Mouse (Mus musculus): ENCODE measurements around the gene Ankrd44. TPM values are rescaled to one million over a fixed set of nuclear protein-coding genes. Genes with fewer than 3 reads are reported as not detected.

Gene Ankrd44
- polyA plus RNA-seq, 1 experiment from 2014 or later: 23.0 TPM

GRCm38 (mm10) chr1:54837721-54838485 is 88.3 kb downstream of the Ankrd44 start:
- H3K4me1 ChIP-seq: peaks cover 15% of the 10 kb centered on the region
- 83% methylated on average over 17 of the region's 17 CpGs for WGBS
- no peaks in the 10 kb centered on the region for H3K27me3 ChIP-seq
- no peak overlapping the region for H3K4me2 ChIP-seq (replicated peaks)
- H3K36me3 ChIP-seq: no peaks in the 10 kb centered on the region
- H3K4me3 ChIP-seq: no peak overlapping the region
- H3K9me3 ChIP-seq: no peaks in the 10 kb centered on the region
- ATAC-seq (ENCODE audit: low FRiP score, low read depth): no peak
- no peak overlapping the region for H3K27ac ChIP-seq
- no peak overlapping the region for H3K9ac ChIP-seq

- no peak for ATAC-seq (ENCODE audit: low FRiP score, low read depth)
- Histone ChIP-seq H3K27me3 (no peaks in the 10 kb centered on the region), H3K36me3 (no peaks in the 10 kb centered on the region), H3K27ac (no peak overlapping the region), H3K4me3 (no peak overlapping the region), H3K4me2 (replicated peaks) (no peak overlapping the region), H3K9me3 (no peaks in the 10 kb centered on the region), H3K9ac (no peak overlapping the region), H3K4me1 (peaks cover 6% of the 10 kb centered on the region; the same call in 1 of the 2 replicates)
- 84% methylated on average over 6 of the region's 6 CpGs for WGBS
Observed at GRCm38 (mm10) chr1:54835661-54836205, 90.5 kb downstream of the Ankrd44 start.

- H3K4me2 ChIP-seq (replicated peaks): no peak overlapping the region
- peaks cover 16% of the 10 kb centered on the region for H3K4me1 ChIP-seq
- no peak overlapping the region for H3K27ac ChIP-seq
- H3K36me3 ChIP-seq: no peaks in the 10 kb centered on the region
- no peak overlapping the region for H3K9ac ChIP-seq
- H3K27me3 ChIP-seq: no peaks in the 10 kb centered on the region
- no peak overlapping the region for H3K4me3 ChIP-seq
- no peaks in the 10 kb centered on the region for H3K9me3 ChIP-seq
- no peak for ATAC-seq (ENCODE audit: low FRiP score, low read depth)
- WGBS: 90% methylated on average over 6 of the region's 6 CpGs
Observed at GRCm38 (mm10) chr1:54833221-54833620, 93.0 kb downstream of the Ankrd44 start.

DNA sequence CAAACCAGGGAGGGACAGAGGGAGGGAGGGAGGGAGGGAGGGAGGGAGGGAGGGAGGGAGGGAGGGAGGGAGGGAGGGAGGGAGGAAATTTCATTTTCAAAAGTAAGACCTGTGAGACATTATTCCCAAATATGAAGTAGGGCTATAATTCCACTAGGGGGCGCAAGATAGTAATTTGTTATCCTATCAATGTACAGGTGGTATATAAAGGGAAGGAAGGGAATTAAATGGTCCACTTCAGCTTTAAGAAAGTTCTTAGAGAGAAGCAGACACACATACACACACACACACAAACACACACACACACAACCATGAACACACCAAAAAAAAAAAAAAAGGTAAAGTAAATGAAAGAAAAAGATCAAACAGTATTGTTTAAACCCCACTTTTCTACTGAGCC is 93.4 kb downstream of the Ankrd44 start:
- 0 out of 2 replicates have a peak, but pooled peaks have one; percentile 60 for ATAC-seq (ENCODE audit: low FRiP score, low read depth)
- Histone ChIP-seq H3K4me1 (peaks cover 13% of the 10 kb centered on the region), H3K36me3 (no peaks in the 10 kb centered on the region), H3K27ac (no peak overlapping the region), H3K9me3 (no peaks in the 10 kb centered on the region), H3K27me3 (no peaks in the 10 kb centered on the region), H3K4me3 (no peak overlapping the region), H3K4me2 (replicated peaks) (no peak overlapping the region), H3K9ac (no peak overlapping the region)
- WGBS: 4% methylated on average over 1 of the region's 1 CpGs

GRCm38 (mm10) chr1:54830223-54830622 is 96.0 kb downstream of the Ankrd44 start:
- 62% methylated on average over 6 of the region's 6 CpGs for WGBS
- Histone ChIP-seq H3K4me1 (peaks cover 26% of the 10 kb centered on the region), H3K9me3 (no peaks in the 10 kb centered on the region), H3K4me2 (replicated peaks) (no peak overlapping the region), H3K27me3 (no peaks in the 10 kb centered on the region), H3K36me3 (no peaks in the 10 kb centered on the region), H3K9ac (no peak overlapping the region), H3K27ac (peak overlapping the region; percentile 44; the same call in 1 of the 2 replicates), H3K4me3 (no peak overlapping the region)
- ATAC-seq (ENCODE audit: low FRiP score, low read depth): 0 out of 2 replicates have a peak, but pooled peaks have one; percentile 30

- Histone ChIP-seq H3K27ac (no peak overlapping the region), H3K36me3 (no peaks in the 10 kb centered on the region), H3K9me3 (no peaks in the 10 kb centered on the region), H3K4me2 (replicated peaks) (no peak overlapping the region), H3K4me1 (peaks cover 26% of the 10 kb centered on the region), H3K27me3 (no peaks in the 10 kb centered on the region), H3K9ac (no peak overlapping the region), H3K4me3 (no peak overlapping the region)
- no peak for ATAC-seq (ENCODE audit: low FRiP score, low read depth)
- WGBS: 87% methylated on average over 5 of the region's 5 CpGs
Observed at GRCm38 (mm10) chr1:54829681-54830213, 96.4 kb downstream of the Ankrd44 start.

DNA sequence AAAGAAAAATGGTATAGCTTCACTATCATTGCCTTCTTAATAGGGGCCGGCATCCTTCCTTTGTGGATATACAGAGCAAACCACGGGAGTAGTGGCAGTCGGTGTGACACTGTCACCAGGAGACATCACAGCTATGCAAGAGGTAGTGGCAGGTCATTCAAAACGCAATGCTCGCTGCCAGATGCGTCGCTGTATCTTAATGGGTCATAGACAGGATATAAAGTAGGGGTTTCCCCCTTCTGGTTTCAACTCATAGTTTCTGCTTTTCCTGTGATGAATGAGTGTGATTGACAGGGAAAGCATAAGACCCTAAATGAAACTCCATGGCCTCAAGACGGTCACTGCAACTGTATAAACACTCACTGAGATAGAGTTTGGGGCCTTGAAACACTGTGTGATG is 98.4 kb downstream of the Ankrd44 start:
- 85% methylated on average over 8 of the region's 8 CpGs for WGBS

DNA sequence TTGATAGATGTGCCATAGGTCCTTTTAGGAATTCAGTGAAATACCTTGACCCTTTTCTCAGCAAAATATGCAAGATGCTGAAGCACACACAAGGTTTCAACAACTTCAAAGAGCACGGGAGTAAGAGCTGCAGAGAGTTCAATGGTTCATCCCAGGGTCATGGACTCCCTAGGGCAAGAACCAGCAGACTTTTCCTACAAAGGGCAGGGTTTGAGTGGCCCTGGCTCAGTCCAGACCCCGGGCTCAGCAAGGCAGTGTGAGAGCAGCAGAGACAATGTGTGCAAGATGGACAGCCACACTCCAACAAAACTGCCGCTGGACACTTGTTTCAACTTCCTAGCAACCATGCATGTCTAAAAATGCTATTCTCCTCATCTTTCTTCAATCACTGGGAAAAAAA is 98.8 kb downstream of the Ankrd44 start:
- no peaks in the 10 kb centered on the region for H3K9me3 ChIP-seq
- H3K4me2 ChIP-seq (replicated peaks): no peak overlapping the region
- H3K4me3 ChIP-seq: no peak overlapping the region
- no peak for ATAC-seq (ENCODE audit: low FRiP score, low read depth)
- peaks cover 22% of the 10 kb centered on the region for H3K4me1 ChIP-seq
- H3K27me3 ChIP-seq: no peaks in the 10 kb centered on the region
- no peak overlapping the region for H3K27ac ChIP-seq
- H3K9ac ChIP-seq: no peak overlapping the region
- 41% methylated on average over 3 of the region's 3 CpGs for WGBS
- H3K36me3 ChIP-seq: 0 out of 2 replicates have a peak, but pooled peaks cover 4% of the 10 kb centered on the region

More for the DNA sequence above, 98.4 kb downstream of the Ankrd44 start:
- H3K36me3 ChIP-seq: 0 out of 2 replicates have a peak, but pooled peaks cover 4% of the 10 kb centered on the region
- no peaks in the 10 kb centered on the region for H3K27me3 ChIP-seq
- no peak overlapping the region for H3K4me3 ChIP-seq
- peaks cover 22% of the 10 kb centered on the region for H3K4me1 ChIP-seq
- H3K9ac ChIP-seq: no peak overlapping the region
- no peaks in the 10 kb centered on the region for H3K9me3 ChIP-seq
- no peak for ATAC-seq (ENCODE audit: low FRiP score, low read depth)
- no peak overlapping the region for H3K4me2 ChIP-seq (replicated peaks)
- H3K27ac ChIP-seq: no peak overlapping the region

- 46% methylated on average over 4 of the region's 4 CpGs for WGBS
Observed at GRCm38 (mm10) chr1:54826426-54826986, 99.7 kb downstream of the Ankrd44 start.

DNA sequence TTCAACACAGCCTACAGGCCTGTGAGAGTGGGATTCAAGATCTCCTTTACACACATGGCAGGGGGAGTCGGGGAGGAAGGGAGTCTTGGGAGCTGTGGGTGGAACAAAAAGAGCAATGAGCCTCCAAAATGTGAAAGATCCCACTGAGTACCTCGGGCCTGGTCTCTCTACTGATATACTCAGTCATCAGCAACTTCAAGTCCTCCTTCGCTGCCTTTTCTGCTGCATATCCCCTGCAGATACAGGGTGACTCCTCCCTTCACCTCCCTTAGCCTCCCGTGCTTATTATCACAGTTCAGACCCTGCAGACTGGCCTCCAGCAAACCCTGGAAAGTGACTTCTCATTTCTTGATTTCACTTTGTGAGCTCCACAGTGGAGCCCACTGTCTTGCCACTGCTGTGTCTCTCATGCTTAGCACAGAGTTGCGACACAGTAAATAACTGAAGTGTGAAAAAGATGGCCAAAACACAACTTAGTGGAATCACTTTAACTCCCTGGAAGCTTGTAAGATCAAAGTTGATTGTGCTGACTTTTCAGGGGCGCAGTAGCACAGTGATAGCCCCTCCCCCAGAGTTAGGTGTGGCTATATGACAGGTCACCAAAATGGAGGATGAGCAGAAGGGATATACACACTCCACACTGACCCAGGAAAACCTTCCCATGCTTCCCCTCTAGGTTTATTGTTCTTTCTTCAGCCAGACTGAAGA is 100.3 kb downstream of the Ankrd44 start:
- no peak for ATAC-seq (ENCODE audit: low FRiP score, low read depth)

More at GRCm38 (mm10) chr1:54826426-54826986, 99.7 kb downstream of the Ankrd44 start:
- Histone ChIP-seq H3K4me1 (peaks cover 22% of the 10 kb centered on the region), H3K4me3 (no peak overlapping the region), H3K9ac (no peak overlapping the region), H3K36me3 (0 out of 2 replicates have a peak, but pooled peaks cover 4% of the 10 kb centered on the region), H3K27me3 (no peaks in the 10 kb centered on the region), H3K4me2 (replicated peaks) (no peak overlapping the region), H3K9me3 (no peaks in the 10 kb centered on the region), H3K27ac (no peak overlapping the region)
- peak; percentile 44; the same call in 1 of the 2 replicates for ATAC-seq (ENCODE audit: low FRiP score, low read depth)

GRCm38 (mm10) chr1:54824106-54824808 is 101.9 kb downstream of the Ankrd44 start:
- Histone ChIP-seq H3K9me3 (no peaks in the 10 kb centered on the region), H3K27ac (no peak overlapping the region), H3K9ac (no peak overlapping the region), H3K4me2 (replicated peaks) (no peak overlapping the region), H3K4me1 (peaks cover 13% of the 10 kb centered on the region), H3K36me3 (0 out of 2 replicates have a peak, but pooled peaks cover 4% of the 10 kb centered on the region), H3K4me3 (no peak overlapping the region), H3K27me3 (no peaks in the 10 kb centered on the region)
- WGBS: 71% methylated on average over 14 of the region's 14 CpGs
- no peak for ATAC-seq (ENCODE audit: low FRiP score, low read depth)

More for the DNA sequence above, 100.3 kb downstream of the Ankrd44 start:
- peaks cover 22% of the 10 kb centered on the region for H3K4me1 ChIP-seq
- H3K9me3 ChIP-seq: no peaks in the 10 kb centered on the region
- no peak overlapping the region for H3K4me3 ChIP-seq
- H3K27me3 ChIP-seq: no peaks in the 10 kb centered on the region
- H3K27ac ChIP-seq: no peak overlapping the region
- 0 out of 2 replicates have a peak, but pooled peaks cover 4% of the 10 kb centered on the region for H3K36me3 ChIP-seq
- no peak overlapping the region for H3K9ac ChIP-seq
- no peak overlapping the region for H3K4me2 ChIP-seq (replicated peaks)
- WGBS: 72% methylated on average over 6 of the region's 6 CpGs
